Mouse (Mus musculus) cerebellum, adult 2 months (tissue): ENCODE results near the gene 1190005I06Rik.

Experiments used
- CTCF ChIP-seq: fragments of 200-500 bp; IDR thresholded peaks from 2 replicates; pipeline ENCODE4 v1.5.1; 2011; ENCODE audit warnings: low read depth, mild to moderate bottlenecking, control low read depth, low read length, moderate library complexity, borderline replicate concordance; ENCODE audit not compliant: insufficient read depth
- POLR2A ChIP-seq: fragments of 200-500 bp; IDR thresholded peaks from 2 replicates; pipeline ENCODE4 v1.6.1; 2011; ENCODE audit warnings: low read length, control low read depth, borderline replicate concordance; ENCODE audit not compliant: insufficient read depth

GRCm38 (mm10) chr8:120678447-120678846, 31.0 kb upstream of the 1190005I06Rik start:
- TF ChIP-seq CTCF (peak; percentile 88), POLR2A (no peak)
